Mouse (Mus musculus) stomach, postnatal 0 days (tissue): ENCODE results near the gene Rtraf.

Experiments
- CTCF ChIP-seq: IDR thresholded peaks from 2 replicates; pipeline ENCODE4 v1.5.1; 2016; ENCODE audit warnings: antibody characterized with exemption, low read depth, mild to moderate bottlenecking, moderate library complexity
- EP300 ChIP-seq: optimal IDR thresholded peaks from 2 replicates; pipeline ENCODE3; 2016; ENCODE audit warnings: antibody characterized with exemption

GRCm38 (mm10) chr14:19867286-19867935 lies 43.8 kb upstream of the Rtraf start:
- no peak for TF ChIP-seq CTCF
- TF ChIP-seq EP300 = no peak
